Mouse (Mus musculus): ENCODE measurements around the gene Nenf. TPM values are rescaled to one million over a fixed set of nuclear protein-coding genes. Genes with fewer than 3 reads are reported as not detected.
A peak's percentile ranks its signal among the peaks of the same experiment; 100 is the strongest.

Nenf gene
- polyA plus RNA-seq, 1 experiment from 2014 or later: 157 TPM

DNA sequence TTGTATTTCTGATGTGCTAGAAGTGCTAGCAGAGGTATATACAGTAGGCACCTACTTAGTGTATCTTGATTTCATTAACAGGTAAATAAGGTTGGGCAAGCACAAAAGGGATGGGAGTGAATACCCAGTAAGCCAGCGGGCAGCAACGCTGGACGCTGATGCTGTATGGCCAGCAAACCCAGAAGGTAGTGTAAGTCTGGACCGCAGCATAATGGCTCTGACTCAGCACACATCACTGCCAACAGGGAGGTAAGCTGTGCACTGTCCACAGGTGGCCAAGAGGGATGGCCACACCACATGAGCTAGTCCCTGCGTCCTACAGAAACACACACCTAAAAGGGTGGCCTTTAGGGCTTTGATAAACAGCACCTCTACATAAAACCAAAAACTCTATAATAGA lies 32.4 kb upstream of the Nenf start:
- Histone ChIP-seq H3K9ac (ENCODE audit: low read length) (no peak overlapping the region), H3K9me3 (ENCODE audit: control insufficient read depth, low read length) (no peaks in the 10 kb centered on the region), H3K4me1 (ENCODE audit: control insufficient read depth in 2 of 2, insufficient read depth in 2 of 2, low read length in 2 of 2) (peaks cover 14 to 26% of the 10 kb centered on the region in 2 experiments), H3K27me3 (ENCODE audit: control insufficient read depth, insufficient read depth, low read length) (no peaks in the 10 kb centered on the region), H3K36me3 (ENCODE audit: control insufficient read depth, insufficient read depth, low read length) (peaks cover 86% of the 10 kb centered on the region), H3K27ac (replicated peaks in 1 of 2; ENCODE audit: control insufficient read depth in 1 of 2, insufficient read depth in 1 of 2, low read depth in 2 of 2, low read length in 2 of 2) (no peak overlapping the region), H3K4me3 (ENCODE audit: control insufficient read depth in 1 of 2, insufficient read depth in 1 of 2, low read depth in 1 of 2, low read length in 2 of 2) (no peak overlapping the region), H3K4me2 (ENCODE audit: low read length) (no peak overlapping the region)
- ATAC-seq (ENCODE audit: insufficient number of reproducible peaks, insufficient read depth, low FRiP score, low read depth): no peak
- WGBS: 95% methylated on average over 5 of the region's 5 CpGs

GRCm38 (mm10) chr1:191349486-191350037 lies 31.6 kb upstream of the Nenf start:
- no peaks in the 10 kb centered on the region for H3K9me3 ChIP-seq (ENCODE audit: control insufficient read depth, low read length)
- H3K9ac ChIP-seq (ENCODE audit: low read length): 0 out of 2 replicates have a peak overlapping the region, but pooled peaks have one; percentile 18
- peaks cover 83% of the 10 kb centered on the region for H3K36me3 ChIP-seq (ENCODE audit: control insufficient read depth, insufficient read depth, low read length)
- peak overlapping the region; percentile 70 to 75 for H3K27ac ChIP-seq (replicated peaks in 1 of 2; ENCODE audit: control insufficient read depth in 1 of 2, insufficient read depth in 1 of 2, low read depth in 2 of 2, low read length in 2 of 2)
- peaks cover 14 to 26% of the 10 kb centered on the region in 2 experiments for H3K4me1 ChIP-seq (ENCODE audit: control insufficient read depth in 2 of 2, insufficient read depth in 2 of 2, low read length in 2 of 2)
- peak overlapping the region; percentile 11 for H3K4me2 ChIP-seq (ENCODE audit: low read length)
- WGBS: 52% methylated on average over 23 of the region's 23 CpGs
- no peaks in the 10 kb centered on the region for H3K27me3 ChIP-seq (ENCODE audit: control insufficient read depth, insufficient read depth, low read length)
- ATAC-seq (ENCODE audit: insufficient number of reproducible peaks, insufficient read depth, low FRiP score, low read depth): no peak
- no peak overlapping the region for H3K4me3 ChIP-seq (ENCODE audit: control insufficient read depth in 1 of 2, insufficient read depth in 1 of 2, low read depth in 1 of 2, low read length in 2 of 2)

- H3K27me3 ChIP-seq (ENCODE audit: control insufficient read depth, insufficient read depth, low read length): no peaks in the 10 kb centered on the region
- H3K4me2 ChIP-seq (ENCODE audit: low read length): peak overlapping the region; percentile 11
- peak; percentile 63; the same call in 1 of the 2 replicates for ATAC-seq (ENCODE audit: insufficient number of reproducible peaks, insufficient read depth, low FRiP score, low read depth)
- H3K9me3 ChIP-seq (ENCODE audit: control insufficient read depth, low read length): no peaks in the 10 kb centered on the region
- WGBS: 5% methylated on average over 5 of the region's 5 CpGs
- H3K4me1 ChIP-seq (ENCODE audit: control insufficient read depth in 2 of 2, insufficient read depth in 2 of 2, low read length in 2 of 2): peaks cover 14 to 26% of the 10 kb centered on the region in 2 experiments
- H3K9ac ChIP-seq (ENCODE audit: low read length): 0 out of 2 replicates have a peak overlapping the region, but pooled peaks have one; percentile 18
- peak overlapping the region; percentile 70 to 75 for H3K27ac ChIP-seq (replicated peaks in 1 of 2; ENCODE audit: control insufficient read depth in 1 of 2, insufficient read depth in 1 of 2, low read depth in 2 of 2, low read length in 2 of 2)
- peaks cover 79% of the 10 kb centered on the region for H3K36me3 ChIP-seq (ENCODE audit: control insufficient read depth, insufficient read depth, low read length)
- no peak overlapping the region for H3K4me3 ChIP-seq (ENCODE audit: control insufficient read depth in 1 of 2, insufficient read depth in 1 of 2, low read depth in 1 of 2, low read length in 2 of 2)
Measured at GRCm38 (mm10) chr1:191348996-191349395, 31.0 kb upstream of the Nenf start.

DNA sequence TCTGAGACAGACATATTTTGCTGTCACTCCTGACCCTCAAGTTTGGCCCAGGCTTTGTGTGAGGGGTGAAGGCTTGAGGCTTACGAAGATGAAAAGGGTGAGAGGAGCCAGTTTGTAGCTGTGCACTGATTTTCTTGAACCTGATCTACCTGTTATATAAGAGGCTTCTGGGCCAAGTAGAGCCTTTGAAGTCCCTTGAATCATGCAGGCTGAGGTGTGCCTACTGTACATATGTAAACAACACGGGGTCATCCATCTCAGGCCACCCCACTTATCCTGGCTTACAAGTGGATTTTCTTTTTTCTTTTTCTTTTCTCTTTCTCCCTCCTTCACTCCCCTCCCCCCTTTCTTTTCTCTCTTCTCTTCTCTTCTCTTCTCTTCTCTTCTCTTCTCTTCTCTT lies 30.6 kb upstream of the Nenf start:
- H3K4me2 ChIP-seq (ENCODE audit: low read length): peak overlapping the region; percentile 11; the same call in 1 of the 2 replicates
- 48% methylated on average over 2 of the region's 2 CpGs for WGBS
- H3K27me3 ChIP-seq (ENCODE audit: control insufficient read depth, insufficient read depth, low read length): no peaks in the 10 kb centered on the region
- H3K4me3 ChIP-seq (ENCODE audit: control insufficient read depth in 1 of 2, insufficient read depth in 1 of 2, low read depth in 1 of 2, low read length in 2 of 2): no peak overlapping the region
- no peak overlapping the region for H3K9ac ChIP-seq (ENCODE audit: low read length)
- peaks cover 79% of the 10 kb centered on the region for H3K36me3 ChIP-seq (ENCODE audit: control insufficient read depth, insufficient read depth, low read length)
- peak overlapping the region; percentile 3 to 75; a peak in 2 of 4 replicates for H3K27ac ChIP-seq (replicated peaks in 1 of 2; ENCODE audit: control insufficient read depth in 1 of 2, insufficient read depth in 1 of 2, low read depth in 2 of 2, low read length in 2 of 2)
- ATAC-seq (ENCODE audit: insufficient number of reproducible peaks, insufficient read depth, low FRiP score, low read depth): no peak
- peaks cover 14 to 26% of the 10 kb centered on the region in 2 experiments for H3K4me1 ChIP-seq (ENCODE audit: control insufficient read depth in 2 of 2, insufficient read depth in 2 of 2, low read length in 2 of 2)
- H3K9me3 ChIP-seq (ENCODE audit: control insufficient read depth, low read length): no peaks in the 10 kb centered on the region

- 79% methylated on average over 8 of the region's 8 CpGs for WGBS
Measured at GRCm38 (mm10) chr1:191347602-191348001, 29.6 kb upstream of the Nenf start.

GRCm38 (mm10) chr1:191340530-191340929 lies 22.5 kb upstream of the Nenf start:
- WGBS: 75% methylated on average over 4 of the region's 4 CpGs
- H3K4me3 ChIP-seq (ENCODE audit: control insufficient read depth in 1 of 2, insufficient read depth in 1 of 2, low read depth in 1 of 2, low read length in 2 of 2): no peak overlapping the region
- no peaks in the 10 kb centered on the region for H3K27me3 ChIP-seq (ENCODE audit: control insufficient read depth, insufficient read depth, low read length)
- ATAC-seq (ENCODE audit: insufficient number of reproducible peaks, insufficient read depth, low FRiP score, low read depth): no peak
- no peak overlapping the region for H3K4me2 ChIP-seq (ENCODE audit: low read length)
- H3K36me3 ChIP-seq (ENCODE audit: control insufficient read depth, insufficient read depth, low read length): peaks cover 69% of the 10 kb centered on the region
- H3K27ac ChIP-seq (replicated peaks in 1 of 2; ENCODE audit: control insufficient read depth in 1 of 2, insufficient read depth in 1 of 2, low read depth in 2 of 2, low read length in 2 of 2): no peak overlapping the region
- no peaks in the 10 kb centered on the region; a peak in 1 of 4 replicates for H3K4me1 ChIP-seq (ENCODE audit: control insufficient read depth in 2 of 2, insufficient read depth in 2 of 2, low read length in 2 of 2)
- no peak overlapping the region for H3K9ac ChIP-seq (ENCODE audit: low read length)
- H3K9me3 ChIP-seq (ENCODE audit: control insufficient read depth, low read length): no peaks in the 10 kb centered on the region

More at GRCm38 (mm10) chr1:191347602-191348001, 29.6 kb upstream of the Nenf start:
- no peak overlapping the region for H3K9ac ChIP-seq (ENCODE audit: low read length)
- no peak overlapping the region for H3K4me2 ChIP-seq (ENCODE audit: low read length)
- no peak overlapping the region for H3K4me3 ChIP-seq (ENCODE audit: control insufficient read depth in 1 of 2, insufficient read depth in 1 of 2, low read depth in 1 of 2, low read length in 2 of 2)
- H3K27me3 ChIP-seq (ENCODE audit: control insufficient read depth, insufficient read depth, low read length): no peaks in the 10 kb centered on the region
- no peak overlapping the region for H3K27ac ChIP-seq (replicated peaks in 1 of 2; ENCODE audit: control insufficient read depth in 1 of 2, insufficient read depth in 1 of 2, low read depth in 2 of 2, low read length in 2 of 2)
- H3K36me3 ChIP-seq (ENCODE audit: control insufficient read depth, insufficient read depth, low read length): peaks cover 80% of the 10 kb centered on the region
- no peaks in the 10 kb centered on the region for H3K9me3 ChIP-seq (ENCODE audit: control insufficient read depth, low read length)
- H3K4me1 ChIP-seq (ENCODE audit: control insufficient read depth in 2 of 2, insufficient read depth in 2 of 2, low read length in 2 of 2): peaks cover 14 to 26% of the 10 kb centered on the region in 2 experiments
- no peak for ATAC-seq (ENCODE audit: insufficient number of reproducible peaks, insufficient read depth, low FRiP score, low read depth)

DNA sequence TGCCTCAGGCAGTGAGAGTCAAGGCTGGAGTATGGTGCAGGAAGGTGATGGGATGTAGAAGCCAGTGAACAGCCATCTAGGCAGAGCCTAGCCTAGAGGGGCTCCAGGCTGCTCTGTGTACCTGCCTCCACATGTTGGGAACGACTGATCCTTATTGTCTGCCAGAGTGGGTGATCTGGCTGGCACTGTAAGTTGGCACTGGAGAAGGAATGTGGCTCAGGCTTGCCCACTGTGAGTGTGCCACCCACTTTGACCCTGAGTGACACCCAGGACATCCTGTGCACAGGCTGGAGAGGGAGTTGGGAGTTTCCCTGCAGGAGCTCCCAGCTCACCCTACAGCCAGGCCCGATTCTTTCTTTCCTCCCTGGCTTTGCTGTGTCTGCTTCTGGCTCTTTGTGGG lies 21.9 kb upstream of the Nenf start:
- no peak overlapping the region for H3K9ac ChIP-seq (ENCODE audit: low read length)
- H3K36me3 ChIP-seq (ENCODE audit: control insufficient read depth, insufficient read depth, low read length): peaks cover 64% of the 10 kb centered on the region
- no peaks in the 10 kb centered on the region for H3K9me3 ChIP-seq (ENCODE audit: control insufficient read depth, low read length)
- H3K27ac ChIP-seq (replicated peaks in 1 of 2; ENCODE audit: control insufficient read depth in 1 of 2, insufficient read depth in 1 of 2, low read depth in 2 of 2, low read length in 2 of 2): no peak overlapping the region
- no peak overlapping the region for H3K4me3 ChIP-seq (ENCODE audit: control insufficient read depth in 1 of 2, insufficient read depth in 1 of 2, low read depth in 1 of 2, low read length in 2 of 2)
- no peak overlapping the region for H3K4me2 ChIP-seq (ENCODE audit: low read length)
- no peak for ATAC-seq (ENCODE audit: insufficient number of reproducible peaks, insufficient read depth, low FRiP score, low read depth)
- no peaks in the 10 kb centered on the region for H3K27me3 ChIP-seq (ENCODE audit: control insufficient read depth, insufficient read depth, low read length)
- no peaks in the 10 kb centered on the region; a peak in 1 of 4 replicates for H3K4me1 ChIP-seq (ENCODE audit: control insufficient read depth in 2 of 2, insufficient read depth in 2 of 2, low read length in 2 of 2)
- WGBS: 91% methylated on average over 2 of the region's 2 CpGs

- Histone ChIP-seq H3K9ac (ENCODE audit: low read length) (no peak overlapping the region), H3K4me1 (ENCODE audit: control insufficient read depth in 2 of 2, insufficient read depth in 2 of 2, low read length in 2 of 2) (no peaks in the 10 kb centered on the region; a peak in 1 of 4 replicates), H3K4me2 (ENCODE audit: low read length) (no peak overlapping the region), H3K36me3 (ENCODE audit: control insufficient read depth, insufficient read depth, low read length) (peaks cover 45% of the 10 kb centered on the region), H3K27ac (replicated peaks in 1 of 2; ENCODE audit: control insufficient read depth in 1 of 2, insufficient read depth in 1 of 2, low read depth in 2 of 2, low read length in 2 of 2) (no peak overlapping the region), H3K4me3 (ENCODE audit: control insufficient read depth in 1 of 2, insufficient read depth in 1 of 2, low read depth in 1 of 2, low read length in 2 of 2) (no peak overlapping the region), H3K27me3 (ENCODE audit: control insufficient read depth, insufficient read depth, low read length) (no peaks in the 10 kb centered on the region), H3K9me3 (ENCODE audit: control insufficient read depth, low read length) (no peaks in the 10 kb centered on the region)
- no peak for ATAC-seq (ENCODE audit: insufficient number of reproducible peaks, insufficient read depth, low FRiP score, low read depth)
- WGBS: 68% methylated on average over 5 of the region's 5 CpGs
Measured at GRCm38 (mm10) chr1:191334500-191334899, 16.5 kb upstream of the Nenf start.

Data from heart, embryonic 14.5 days (tissue).